Mouse (Mus musculus): ENCODE data around the gene Spg20. TPM values are rescaled to one million over a fixed set of nuclear protein-coding genes. Genes with fewer than 3 reads are reported as not detected.

Gene Spg20
- polyA plus RNA-seq, 1 experiment from 2014 or later = 21.7 TPM

- no peaks in the 10 kb centered on the region for H3K9me3 ChIP-seq
- no peak overlapping the region for H3K27ac ChIP-seq
- H3K4me1 ChIP-seq (replicated peaks) = no peaks in the 10 kb centered on the region
- ATAC-seq (ENCODE audit: low FRiP score) = no peak
- WGBS = 87% methylated on average over 6 of the region's 6 CpGs
- H3K36me3 ChIP-seq = peaks cover 88% of the 10 kb centered on the region
- H3K9ac ChIP-seq = no peak overlapping the region
- no peaks in the 10 kb centered on the region for H3K27me3 ChIP-seq
- no peak overlapping the region for H3K4me3 ChIP-seq
- H3K4me2 ChIP-seq = no peak overlapping the region
Observed at GRCm38 (mm10) chr3:55131576-55132233, 19.8 kb downstream of the Spg20 start.

GRCm38 (mm10) chr3:55137039-55137438 is 25.1 kb downstream of the Spg20 start, which contains the start of gene Ccdc169:
Gene Ccdc169 (plus strand): TSS chr3:55137339.
- peaks cover 53% of the 10 kb centered on the region for H3K36me3 ChIP-seq

DNA sequence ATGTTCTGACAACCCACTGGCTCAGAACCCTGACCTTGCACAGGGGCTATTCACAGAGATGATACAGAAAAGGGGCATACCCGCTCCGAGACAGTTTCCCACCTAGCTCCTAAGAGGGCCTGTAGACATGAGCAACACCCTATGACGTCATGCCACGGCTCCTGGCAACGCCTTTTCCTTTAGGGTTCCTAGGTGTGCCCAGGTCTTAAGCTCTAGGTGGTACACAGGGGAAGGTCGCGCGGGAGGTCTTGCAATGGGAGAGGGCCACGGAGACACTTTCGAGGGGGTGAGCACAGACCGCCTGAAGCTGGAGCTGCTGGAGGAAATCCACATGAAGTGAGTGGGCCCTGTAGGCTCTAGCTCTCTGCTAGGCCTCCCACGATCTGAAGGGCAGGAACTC is 27.9 kb downstream of the Spg20 start:
- Histone ChIP-seq H3K4me2 (no peak overlapping the region), H3K4me3 (no peak overlapping the region), H3K36me3 (peaks cover 32% of the 10 kb centered on the region), H3K9ac (no peak overlapping the region), H3K9me3 (no peaks in the 10 kb centered on the region), H3K4me1 (replicated peaks) (no peaks in the 10 kb centered on the region), H3K27me3 (no peaks in the 10 kb centered on the region), H3K27ac (no peak overlapping the region)
- ATAC-seq (ENCODE audit: low FRiP score) = no peak
- 90% methylated on average over 12 of the region's 12 CpGs for WGBS

More at GRCm38 (mm10) chr3:55137039-55137438, 25.1 kb downstream of the Spg20 start, which contains the start of gene Ccdc169:
- Histone ChIP-seq H3K9me3 (no peaks in the 10 kb centered on the region), H3K9ac (no peak within 1 kb of the TSS), H3K27ac (no peak within 1 kb of the TSS), H3K4me3 (no peak within 1 kb of the TSS), H3K27me3 (no peaks in the 10 kb centered on the region), H3K4me2 (no peak within 1 kb of the TSS), H3K4me1 (replicated peaks) (no peaks in the 10 kb centered on the region)
- no peak for ATAC-seq (ENCODE audit: low FRiP score)

GRCm38 (mm10) chr3:55141401-55141800 is 29.5 kb downstream of the Spg20 start:
- Histone ChIP-seq H3K4me3 (no peak overlapping the region), H3K27me3 (no peaks in the 10 kb centered on the region), H3K4me1 (replicated peaks) (no peaks in the 10 kb centered on the region), H3K36me3 (peaks cover 19% of the 10 kb centered on the region), H3K9me3 (no peaks in the 10 kb centered on the region), H3K27ac (no peak overlapping the region), H3K9ac (no peak overlapping the region), H3K4me2 (no peak overlapping the region)
- WGBS = 63% methylated on average over 2 of the region's 2 CpGs
- ATAC-seq (ENCODE audit: low FRiP score) = no peak

GRCm38 (mm10) chr3:55144916-55145315 is 33.0 kb downstream of the Spg20 start:
- Histone ChIP-seq H3K9me3 (no peaks in the 10 kb centered on the region), H3K4me1 (replicated peaks) (no peaks in the 10 kb centered on the region), H3K4me3 (no peak overlapping the region), H3K27ac (no peak overlapping the region), H3K9ac (no peak overlapping the region), H3K36me3 (no peaks in the 10 kb centered on the region), H3K27me3 (no peaks in the 10 kb centered on the region), H3K4me2 (no peak overlapping the region)
- 75% methylated on average over 4 of the region's 4 CpGs for WGBS
- ATAC-seq (ENCODE audit: low FRiP score) = no peak

DNA sequence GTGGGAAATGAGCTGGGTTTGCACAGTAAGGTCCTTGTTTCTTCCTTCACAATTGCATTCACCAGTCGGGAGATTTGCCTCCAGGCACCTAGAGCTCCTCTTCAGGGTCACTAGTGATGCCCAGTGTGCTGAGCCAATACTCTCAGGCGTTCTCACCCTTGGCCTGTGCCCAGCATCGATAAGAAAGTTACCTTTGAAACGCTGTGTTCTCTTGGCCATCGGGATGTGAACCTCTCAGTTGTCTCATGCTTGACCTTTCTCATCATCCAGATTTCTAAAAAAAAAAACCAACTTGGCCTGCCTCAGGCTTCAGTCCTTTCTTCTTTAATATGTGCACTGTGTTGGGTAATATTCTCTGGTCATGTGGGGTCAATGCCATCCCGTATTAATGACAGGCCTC is 34.5 kb downstream of the Spg20 start:
- H3K4me1 ChIP-seq (replicated peaks) = no peaks in the 10 kb centered on the region
- H3K36me3 ChIP-seq = no peaks in the 10 kb centered on the region
- WGBS = 81% methylated on average over 6 of the region's 6 CpGs
- no peaks in the 10 kb centered on the region for H3K27me3 ChIP-seq
- no peak overlapping the region for H3K27ac ChIP-seq
- no peak for ATAC-seq (ENCODE audit: low FRiP score)
- H3K4me2 ChIP-seq = no peak overlapping the region
- H3K9me3 ChIP-seq = no peaks in the 10 kb centered on the region
- H3K9ac ChIP-seq = no peak overlapping the region
- H3K4me3 ChIP-seq = no peak overlapping the region

GRCm38 (mm10) chr3:55147156-55147555 is 35.2 kb downstream of the Spg20 start:
- Histone ChIP-seq H3K9me3 (no peaks in the 10 kb centered on the region), H3K9ac (no peak overlapping the region), H3K4me2 (no peak overlapping the region), H3K36me3 (no peaks in the 10 kb centered on the region), H3K27me3 (no peaks in the 10 kb centered on the region), H3K4me1 (replicated peaks) (no peaks in the 10 kb centered on the region), H3K27ac (no peak overlapping the region), H3K4me3 (no peak overlapping the region)
- no peak for ATAC-seq (ENCODE audit: low FRiP score)
- 93% methylated on average over 2 of the region's 2 CpGs for WGBS

DNA sequence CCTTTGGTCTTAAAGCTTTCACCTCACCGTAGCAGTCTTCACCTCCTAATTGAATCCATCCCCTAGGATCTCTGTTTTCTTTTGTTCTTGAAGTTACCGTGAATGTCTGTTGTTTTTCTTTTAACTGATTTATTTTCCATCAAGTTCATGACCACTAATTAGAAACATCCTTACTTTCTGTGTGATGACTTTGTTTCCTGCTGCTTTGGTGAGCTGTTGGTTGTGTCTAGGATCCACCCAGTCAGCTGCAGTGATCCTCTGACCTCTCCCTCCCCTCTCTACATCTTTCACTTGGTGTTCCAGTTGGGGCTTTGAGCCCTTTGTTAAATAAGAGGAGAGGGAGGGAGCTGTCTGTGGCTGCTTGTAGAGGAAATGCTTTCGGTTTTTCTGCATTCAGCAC is 36.2 kb downstream of the Spg20 start:
- Histone ChIP-seq H3K27me3 (no peaks in the 10 kb centered on the region), H3K9ac (no peak overlapping the region), H3K4me1 (replicated peaks) (no peaks in the 10 kb centered on the region), H3K36me3 (no peaks in the 10 kb centered on the region), H3K4me2 (no peak overlapping the region), H3K27ac (no peak overlapping the region), H3K4me3 (no peak overlapping the region), H3K9me3 (no peaks in the 10 kb centered on the region)
- WGBS = 20% methylated on average over 3 of the region's 3 CpGs
- ATAC-seq (ENCODE audit: low FRiP score) = no peak

GRCm38 (mm10) chr3:55151656-55152433 is 39.9 kb downstream of the Spg20 start:
- no peak overlapping the region for H3K27ac ChIP-seq
- H3K9me3 ChIP-seq = no peaks in the 10 kb centered on the region
- no peaks in the 10 kb centered on the region for H3K36me3 ChIP-seq
- H3K4me3 ChIP-seq = no peak overlapping the region
- H3K4me1 ChIP-seq (replicated peaks) = no peaks in the 10 kb centered on the region
- no peak overlapping the region for H3K9ac ChIP-seq
- peak; percentile 64 for ATAC-seq (ENCODE audit: low FRiP score)
- H3K4me2 ChIP-seq = no peak overlapping the region
- WGBS = 44% methylated on average over 7 of the region's 7 CpGs
- 0 out of 2 replicates have a peak, but pooled peaks cover 3% of the 10 kb centered on the region for H3K27me3 ChIP-seq

GRCm38 (mm10) chr3:55152673-55153334 is 40.9 kb downstream of the Spg20 start:
- Histone ChIP-seq H3K27ac (no peak overlapping the region), H3K9ac (no peak overlapping the region), H3K4me2 (no peak overlapping the region), H3K9me3 (no peaks in the 10 kb centered on the region), H3K4me3 (no peak overlapping the region), H3K27me3 (0 out of 2 replicates have a peak, but pooled peaks cover 3% of the 10 kb centered on the region), H3K4me1 (replicated peaks) (peaks cover 6% of the 10 kb centered on the region; the same call in 1 of the 2 replicates), H3K36me3 (no peaks in the 10 kb centered on the region)
- 0 out of 2 replicates have a peak, but pooled peaks have one; percentile 50 for ATAC-seq (ENCODE audit: low FRiP score)
- WGBS = 60% methylated on average over 6 of the region's 6 CpGs

- Histone ChIP-seq H3K4me1 (replicated peaks) (peaks cover 6% of the 10 kb centered on the region; the same call in 1 of the 2 replicates), H3K36me3 (no peaks in the 10 kb centered on the region), H3K9me3 (no peaks in the 10 kb centered on the region), H3K27ac (no peak overlapping the region), H3K4me2 (no peak overlapping the region), H3K27me3 (0 out of 2 replicates have a peak, but pooled peaks cover 3% of the 10 kb centered on the region), H3K4me3 (no peak overlapping the region), H3K9ac (no peak overlapping the region)
- ATAC-seq (ENCODE audit: low FRiP score) = no peak
- 95% methylated on average over 7 of the region's 7 CpGs for WGBS
Observed at GRCm38 (mm10) chr3:55154163-55154562, 42.3 kb downstream of the Spg20 start.

DNA sequence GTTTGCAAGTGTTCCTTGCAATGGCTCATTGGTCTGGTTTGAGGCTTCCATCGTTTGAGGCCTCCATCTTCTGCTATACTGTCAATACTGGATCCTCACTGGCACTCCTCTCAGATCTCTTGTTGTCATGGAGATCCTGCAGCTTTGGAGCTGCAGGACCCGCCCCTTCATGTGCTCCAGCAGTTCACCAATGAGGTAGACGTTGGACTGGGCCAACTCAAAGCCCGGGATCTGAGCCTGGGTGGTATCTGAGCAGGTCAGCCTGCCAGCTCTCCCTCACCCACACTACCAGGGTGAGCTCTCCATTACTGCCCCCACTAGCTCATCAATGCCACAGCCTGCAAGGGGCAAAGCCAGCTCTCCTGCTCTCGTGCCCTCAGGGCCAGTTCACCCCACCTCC is 45.5 kb downstream of the Spg20 start:
- Histone ChIP-seq H3K27me3 (0 out of 2 replicates have a peak, but pooled peaks cover 3% of the 10 kb centered on the region), H3K9me3 (no peaks in the 10 kb centered on the region), H3K9ac (no peak overlapping the region), H3K4me3 (no peak overlapping the region), H3K4me2 (no peak overlapping the region), H3K4me1 (replicated peaks) (peaks cover 10% of the 10 kb centered on the region), H3K36me3 (no peaks in the 10 kb centered on the region), H3K27ac (no peak overlapping the region)
- ATAC-seq (ENCODE audit: low FRiP score) = peak; percentile 53; the same call in 1 of the 2 replicates
- 51% methylated on average over 5 of the region's 5 CpGs for WGBS

Data from hindbrain, embryonic 13.5 days (tissue).